Mouse (Mus musculus) hindbrain, embryonic 14.5 days (tissue): ENCODE data around the gene Phf21a. TPM values are rescaled to one million over a fixed set of nuclear protein-coding genes. Genes with fewer than 3 reads are reported as not detected.
A peak's percentile ranks its signal among the peaks of the same experiment; 100 is the strongest.
"Not testable (repeated sequence)": the region's sequence is repeated elsewhere in the genome, so short reads cannot be mapped to it uniquely, and the experiment has no call there.

ENCODE experiments used
- ATAC-seq: fragments of 200-750 bp; cut with Nextera tagmentation; 2 replicates; pipeline ENCODE4 v1.8.0; 2017; ENCODE audit warnings: moderate number of reproducible peaks, mild to moderate bottlenecking, moderate TSS enrichment, moderate library complexity; ENCODE audit not compliant: low FRiP score
- DNase-seq: peaks from one replicate; pipeline ENCODE4 v3.0.0-alpha.2; 2015; ENCODE audit warnings: low spot score
- H3K27ac ChIP-seq: fragments of 300-500 bp; sonication (generic); 2 replicates; pipeline ENCODE4 v1.5.1; 2014; ENCODE audit warnings: mild to moderate bottlenecking, moderate library complexity
- H3K27me3 ChIP-seq: fragments of 300-500 bp; sonication (generic); 2 replicates; pipeline ENCODE4 v1.6.1; 2014; ENCODE audit warnings: mild to moderate bottlenecking, low read length, mixed read lengths; ENCODE audit not compliant: control insufficient read depth, insufficient read depth
- H3K36me3 ChIP-seq: fragments of 300-500 bp; sonication (generic); replicated peaks from 2 replicates; pipeline ENCODE4 v1.6.1; 2014; ENCODE audit not compliant: control insufficient read depth, insufficient read depth
- H3K4me1 ChIP-seq: fragments of 300-500 bp; sonication (generic); replicated peaks from 2 replicates; pipeline ENCODE4 v1.6.1; 2014; ENCODE audit warnings: antibody characterized with exemption, low read length, mixed read lengths; ENCODE audit not compliant: control insufficient read depth, insufficient read depth
- H3K4me2 ChIP-seq: fragments of 300-500 bp; sonication (generic); replicated peaks from 2 replicates; pipeline ENCODE4 v1.6.1; 2014; ENCODE audit warnings: mild to moderate bottlenecking, moderate library complexity
- H3K4me3 ChIP-seq: fragments of 300-500 bp; sonication (generic); replicated peaks from 2 replicates; pipeline ENCODE4 v1.5.1; 2014; ENCODE audit warnings: mild to moderate bottlenecking, low read length
- H3K9ac ChIP-seq: fragments of 300-500 bp; sonication (generic); 2 replicates; pipeline ENCODE4 v1.6.1; 2014
- H3K9me3 ChIP-seq: fragments of 300-500 bp; sonication (generic); 2 replicates; pipeline ENCODE4 v1.6.1; 2016; ENCODE audit warnings: low read length; ENCODE audit not compliant: control insufficient read depth
- WGBS: fragments of 180-500 bp; shearing (Covaris S2); extraction: QIAGEN DNeasy Blood & Tissue Kit; methylation state at CpG from one replicate; pipeline ENCODE4 v1.1.7; 2014; 5-methylcytosine and 5-hydroxymethylcytosine counted together
- polyA plus RNA-seq: library from polyadenylated mRNA; unstranded; fragments of >200 nt; fragmentation: Nextera tagmentation; extraction: Ambion mirVana; gene quantifications from 2 replicates; pipeline ENCODE4 v1.2.1, GENCODE M21; 2014

Phf21a gene
- polyA plus RNA-seq, 1 experiment from 2014 or later = 29.6 TPM

DNA sequence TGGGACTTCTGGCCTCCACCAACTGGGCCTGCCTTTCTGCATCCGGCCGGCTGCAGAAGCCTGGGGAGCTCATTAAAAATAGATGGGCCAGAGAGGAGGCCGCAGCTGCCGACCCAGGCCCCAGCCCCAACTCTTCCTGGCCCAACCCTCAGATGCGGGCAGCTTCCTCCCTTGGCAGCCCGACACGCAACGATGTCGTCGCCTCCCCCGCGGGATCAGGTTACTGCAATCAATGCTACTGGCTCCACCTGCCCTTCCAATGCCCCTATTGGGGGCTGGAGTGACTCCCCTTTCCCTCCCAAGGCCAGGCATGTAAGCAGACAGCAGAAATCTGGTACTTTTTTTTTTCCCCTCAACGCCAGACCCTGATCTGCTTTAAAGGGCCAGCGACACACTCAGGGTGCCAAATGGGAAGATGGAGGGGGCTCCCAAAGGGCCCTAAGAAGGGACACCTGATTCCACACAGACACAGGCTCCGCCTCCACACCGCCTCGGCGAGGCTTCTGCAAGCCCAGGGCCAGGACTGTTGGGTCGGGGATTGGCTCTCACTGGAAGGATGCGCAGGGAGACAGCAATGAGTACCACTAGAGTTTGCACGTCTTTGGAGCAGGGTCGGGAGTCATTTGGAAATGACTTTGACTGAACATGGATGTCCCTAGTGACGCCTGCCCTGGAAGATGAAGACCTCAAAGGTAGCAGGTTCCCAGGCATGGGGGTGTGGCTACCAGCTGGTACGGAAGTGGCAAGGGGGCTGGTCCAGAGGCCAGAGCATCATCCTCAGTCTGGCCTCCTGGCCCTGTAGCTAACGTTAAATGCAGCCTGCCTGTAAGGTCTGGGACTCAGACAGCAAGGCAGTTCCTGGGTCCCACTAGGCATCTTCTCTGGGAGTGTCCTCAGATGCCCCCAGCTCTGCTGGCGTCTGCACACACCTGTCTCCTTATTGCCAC lies 299.7 kb downstream of the Phf21a start:
- H3K27me3 ChIP-seq = no peaks in the 10 kb centered on the region
- peaks cover 53% of the 10 kb centered on the region for H3K4me1 ChIP-seq
- H3K9ac ChIP-seq = peak overlapping the region; percentile 55
- 4% methylated on average over 24 of the region's 26 CpGs for WGBS
- no peaks in the 10 kb centered on the region for H3K36me3 ChIP-seq
- peak overlapping the region; percentile 88 for H3K27ac ChIP-seq
- no peaks in the 10 kb centered on the region for H3K9me3 ChIP-seq
- ATAC-seq (no peak), DNase-seq (peak; percentile 47)
- H3K4me3 ChIP-seq = peak overlapping the region; percentile 27
- H3K4me2 ChIP-seq = peak overlapping the region; percentile 59

GRCm38 (mm10) chr2:92395535-92395934 lies 302.6 kb downstream of the Phf21a start:
- 87% methylated on average over 3 of the region's 3 CpGs for WGBS
- Histone ChIP-seq H3K4me2 (no peak overlapping the region), H3K36me3 (no peaks in the 10 kb centered on the region), H3K27me3 (no peaks in the 10 kb centered on the region), H3K4me3 (no peak overlapping the region), H3K9ac (no peak overlapping the region), H3K4me1 (peaks cover 48% of the 10 kb centered on the region), H3K9me3 (no peaks in the 10 kb centered on the region), H3K27ac (no peak overlapping the region)
- no peak for ATAC-seq
- no peak for DNase-seq

GRCm38 (mm10) chr2:92397436-92397835 lies 304.5 kb downstream of the Phf21a start:
- H3K4me3 ChIP-seq = no peak overlapping the region
- 80% methylated on average over 1 of the region's 1 CpGs for WGBS
- H3K4me2 ChIP-seq = no peak overlapping the region
- no peaks in the 10 kb centered on the region for H3K36me3 ChIP-seq
- H3K9me3 ChIP-seq = no peaks in the 10 kb centered on the region
- no peaks in the 10 kb centered on the region for H3K27me3 ChIP-seq
- ATAC-seq = no peak
- no peak for DNase-seq
- no peak overlapping the region for H3K9ac ChIP-seq
- peaks cover 34% of the 10 kb centered on the region for H3K4me1 ChIP-seq
- no peak overlapping the region for H3K27ac ChIP-seq

GRCm38 (mm10) chr2:92399877-92400276 lies 307.0 kb downstream of the Phf21a start:
- Histone ChIP-seq H3K4me3 (peak overlapping the region; percentile 84), H3K9ac (peak overlapping the region; percentile 94), H3K4me2 (peak overlapping the region; percentile 78), H3K4me1 (peaks cover 30% of the 10 kb centered on the region), H3K36me3 (peaks cover 18% of the 10 kb centered on the region)
- 27% methylated on average over 3 of the region's 4 CpGs for WGBS
- DNase-seq, H3K27me3 ChIP-seq, ATAC-seq, H3K27ac ChIP-seq, H3K9me3 ChIP-seq: not testable (repeated sequence)

GRCm38 (mm10) chr2:92400682-92401081 lies 307.8 kb downstream of the Phf21a start:
- peaks cover 25% of the 10 kb centered on the region for H3K36me3 ChIP-seq
- H3K4me2 ChIP-seq = peak overlapping the region; percentile 78
- ATAC-seq (peak; percentile 19), DNase-seq (no peak)
- H3K27ac ChIP-seq = peak overlapping the region; percentile 81
- 3% methylated on average over 17 of the region's 22 CpGs for WGBS
- H3K9me3 ChIP-seq = no peaks in the 10 kb centered on the region
- no peaks in the 10 kb centered on the region for H3K27me3 ChIP-seq
- H3K4me1 ChIP-seq = peaks cover 30% of the 10 kb centered on the region
- H3K9ac ChIP-seq = peak overlapping the region; percentile 94
- peak overlapping the region; percentile 84 for H3K4me3 ChIP-seq

DNA sequence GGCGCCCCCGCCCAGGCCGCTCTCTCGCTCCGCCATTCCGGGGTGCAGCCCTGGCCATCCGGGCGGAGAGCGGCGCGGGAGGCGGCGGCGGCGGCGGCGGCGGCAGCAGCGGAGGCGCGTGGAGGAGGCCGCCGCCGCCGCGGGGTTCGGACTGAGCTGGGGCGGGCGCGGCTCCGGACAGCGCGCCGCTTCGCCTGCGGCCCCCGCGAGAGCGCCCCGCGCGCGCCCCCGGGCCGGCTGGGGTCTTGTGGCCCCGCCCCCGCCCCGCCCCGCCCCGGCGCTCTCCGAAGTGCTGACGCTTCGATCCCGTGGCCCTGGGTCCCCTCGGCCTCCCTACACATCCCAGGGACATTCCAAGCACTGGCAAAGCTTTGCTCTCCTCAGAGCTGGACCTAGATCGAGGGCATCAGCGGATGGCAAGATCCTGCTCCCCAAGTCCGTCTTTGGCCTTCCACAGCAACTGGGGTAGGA lies 308.2 kb downstream of the Phf21a start, which contains the start of gene Mapk8ip1:
Mapk8ip1 (minus strand) TSS at position 173 of the 471 bp plus-strand sequence.
- Histone ChIP-seq H3K36me3 (peaks cover 25% of the 10 kb centered on the region), H3K4me2 (peak within 1 kb of the TSS; percentile 78), H3K4me1 (peaks cover 30% of the 10 kb centered on the region), H3K9ac (peak within 1 kb of the TSS; percentile 94), H3K27me3 (no peaks in the 10 kb centered on the region), H3K27ac (peak within 1 kb of the TSS; percentile 81), H3K9me3 (no peaks in the 10 kb centered on the region), H3K4me3 (peak within 1 kb of the TSS; percentile 84)
- ATAC-seq (peak; percentile 71), DNase-seq (peak; percentile 44)
- 3% methylated on average over 33 of the region's 59 CpGs for WGBS

- no peak overlapping the region for H3K27ac ChIP-seq
- H3K9me3 ChIP-seq = no peaks in the 10 kb centered on the region
- H3K36me3 ChIP-seq = peaks cover 42% of the 10 kb centered on the region
- H3K4me3 ChIP-seq = no peak overlapping the region
- ATAC-seq = no peak
- peaks cover 25% of the 10 kb centered on the region for H3K4me1 ChIP-seq
- H3K9ac ChIP-seq = no peak overlapping the region
- no peaks in the 10 kb centered on the region for H3K27me3 ChIP-seq
- no peak overlapping the region for H3K4me2 ChIP-seq
- 67% methylated on average over 4 of the region's 4 CpGs for WGBS
- no peak for DNase-seq
These were observed 309.8 kb downstream of the Phf21a start for GRCm38 (mm10) chr2:92402591-92403326.

DNA sequence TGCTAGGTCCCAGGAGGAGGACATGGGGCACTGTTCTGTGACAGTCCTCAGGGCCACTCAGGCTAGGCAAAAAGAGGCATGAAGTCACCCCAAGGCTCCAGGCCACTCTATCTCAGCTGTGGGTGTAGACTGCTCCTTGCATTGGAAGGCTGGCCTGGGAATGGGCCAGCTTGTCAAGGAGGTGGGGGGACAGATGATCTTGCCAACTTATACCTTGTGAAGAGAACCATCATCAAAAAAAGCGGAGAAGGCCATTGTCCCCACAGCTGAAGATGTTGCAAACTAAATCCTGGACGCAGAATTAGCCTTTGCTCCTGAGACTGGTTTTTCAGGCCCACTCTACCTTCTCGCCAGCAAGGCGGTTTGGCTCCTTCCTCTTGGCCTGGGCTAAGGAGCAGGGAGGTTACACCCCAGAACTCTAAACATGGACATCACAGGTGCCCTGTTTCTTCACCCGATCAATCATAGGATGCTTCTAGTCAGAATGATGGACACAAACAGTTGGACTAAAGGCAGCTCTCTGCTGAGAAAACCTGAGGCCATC lies 310.9 kb downstream of the Phf21a start:
- H3K27ac ChIP-seq = no peak overlapping the region
- WGBS = 94% methylated on average over 5 of the region's 5 CpGs
- no peak overlapping the region for H3K4me3 ChIP-seq
- no peak overlapping the region for H3K4me2 ChIP-seq
- H3K4me1 ChIP-seq = peaks cover 18% of the 10 kb centered on the region; the same call in 1 of the 2 replicates
- H3K9me3 ChIP-seq = no peaks in the 10 kb centered on the region
- ATAC-seq (no peak), DNase-seq (no peak)
- no peak overlapping the region for H3K9ac ChIP-seq
- H3K36me3 ChIP-seq = peaks cover 52% of the 10 kb centered on the region
- no peaks in the 10 kb centered on the region for H3K27me3 ChIP-seq

DNA sequence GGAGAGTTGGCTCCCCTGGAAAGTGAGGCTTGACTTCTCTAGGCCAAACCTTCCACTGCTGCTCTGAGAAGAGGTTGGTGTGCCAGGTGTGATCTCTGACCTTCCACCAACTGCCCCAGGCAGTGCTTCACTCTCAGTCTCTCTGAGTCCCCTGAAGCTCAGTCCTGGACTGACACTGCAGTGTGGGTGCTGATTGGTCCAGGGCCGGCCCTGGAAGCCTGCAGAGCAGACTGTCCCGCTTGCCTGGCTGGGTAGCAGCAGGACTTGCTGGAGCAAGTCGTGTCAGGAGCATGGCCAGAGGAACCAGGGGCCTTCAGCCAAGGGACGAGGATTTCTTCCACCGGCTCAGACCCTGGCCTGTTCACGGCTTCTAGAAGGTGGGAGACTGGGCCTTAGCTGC lies 311.8 kb downstream of the Phf21a start:
- no peaks in the 10 kb centered on the region for H3K27me3 ChIP-seq
- H3K4me1 ChIP-seq = 0 out of 2 replicates have a peak, but pooled peaks cover 9% of the 10 kb centered on the region
- no peak overlapping the region for H3K9ac ChIP-seq
- H3K4me3 ChIP-seq = no peak overlapping the region
- H3K9me3 ChIP-seq = no peaks in the 10 kb centered on the region
- H3K4me2 ChIP-seq = no peak overlapping the region
- 84% methylated on average over 6 of the region's 6 CpGs for WGBS
- H3K27ac ChIP-seq = no peak overlapping the region
- DNase-seq = no peak
- H3K36me3 ChIP-seq = peaks cover 61% of the 10 kb centered on the region
- ATAC-seq = no peak
